Mouse (Mus musculus): ENCODE measurements around the gene Gm29797. TPM values are rescaled to one million over a fixed set of nuclear protein-coding genes. Genes with fewer than 3 reads are reported as not detected.

Gene Gm29797
- polyA plus RNA-seq, 1 experiment from 2014 or later, result not detected

GRCm38 (mm10) chr2:181696801-181697420 lies 40.1 kb downstream of the Gm29797 start:
- H3K4me1 ChIP-seq (ENCODE audit: control insufficient read depth, insufficient read depth, low read length), result peaks cover 12% of the 10 kb centered on the region
- ATAC-seq (ENCODE audit: low FRiP score, low TSS enrichment) (no peak), DNase-seq (no peak)
- no peak overlapping the region for H3K27ac ChIP-seq (replicated peaks; ENCODE audit: low read depth, low read length)
- H3K36me3 ChIP-seq (ENCODE audit: control insufficient read depth, insufficient read depth, low read length), result no peaks in the 10 kb centered on the region
- no peak overlapping the region for H3K4me2 ChIP-seq (ENCODE audit: low read length)
- H3K4me3 ChIP-seq (replicated peaks; ENCODE audit: low read depth, low read length), result no peak overlapping the region
- no peaks in the 10 kb centered on the region for H3K27me3 ChIP-seq (ENCODE audit: control insufficient read depth, insufficient read depth, low read length)
- H3K9me3 ChIP-seq (ENCODE audit: control insufficient read depth, low read length), result no peaks in the 10 kb centered on the region
- WGBS, result 80% methylated on average over 33 of the region's 33 CpGs
- H3K9ac ChIP-seq (replicated peaks; ENCODE audit: low read length), result no peak overlapping the region

- 35% methylated on average over 5 of the region's 5 CpGs for WGBS
- H3K4me3 ChIP-seq (replicated peaks; ENCODE audit: low read depth, low read length), result no peak within 1 kb of the TSS
- no peaks in the 10 kb centered on the region for H3K9me3 ChIP-seq (ENCODE audit: control insufficient read depth, low read length)
- H3K36me3 ChIP-seq (ENCODE audit: control insufficient read depth, insufficient read depth, low read length), result no peaks in the 10 kb centered on the region
- peaks cover 4% of the 10 kb centered on the region; the same call in 1 of the 2 replicates for H3K4me1 ChIP-seq (ENCODE audit: control insufficient read depth, insufficient read depth, low read length)
- H3K4me2 ChIP-seq (ENCODE audit: low read length), result no peak within 1 kb of the TSS
- ATAC-seq (ENCODE audit: low FRiP score, low TSS enrichment) (no peak), DNase-seq (no peak)
- H3K9ac ChIP-seq (replicated peaks; ENCODE audit: low read length), result no peak within 1 kb of the TSS
- no peaks in the 10 kb centered on the region for H3K27me3 ChIP-seq (ENCODE audit: control insufficient read depth, insufficient read depth, low read length)
- no peak within 1 kb of the TSS for H3K27ac ChIP-seq (replicated peaks; ENCODE audit: low read depth, low read length)
Observed at GRCm38 (mm10) chr2:181698241-181698640, 41.4 kb downstream of the Gm29797 start, which contains the start of gene Lkaaear1. Gene Lkaaear1, minus strand, starts transcription at chr2:181698442.

- DNase-seq, result peak; percentile 58
- Histone ChIP-seq H3K9me3 (ENCODE audit: control insufficient read depth, low read length) (no peaks in the 10 kb centered on the region), H3K4me3 (replicated peaks; ENCODE audit: low read depth, low read length) (no peak overlapping the region), H3K36me3 (ENCODE audit: control insufficient read depth, insufficient read depth, low read length) (no peaks in the 10 kb centered on the region), H3K4me2 (ENCODE audit: low read length) (no peak overlapping the region), H3K9ac (replicated peaks; ENCODE audit: low read length) (no peak overlapping the region), H3K27ac (replicated peaks; ENCODE audit: low read depth, low read length) (no peak overlapping the region), H3K27me3 (ENCODE audit: control insufficient read depth, insufficient read depth, low read length) (no peaks in the 10 kb centered on the region), H3K4me1 (ENCODE audit: control insufficient read depth, insufficient read depth, low read length) (no peaks in the 10 kb centered on the region)
- 41% methylated on average over 4 of the region's 4 CpGs for WGBS
- ATAC-seq (ENCODE audit: low FRiP score, low TSS enrichment), result no peak
Observed at GRCm38 (mm10) chr2:181706668-181707067, 49.8 kb downstream of the Gm29797 start.

Other genes starting within 250 kb of the Gm29797 start
- 18.8 and 22.2 TPM in 2 replicates for gene Zbtb46, start 197.6 kb upstream of the Gm29797 start, polyA plus RNA-seq (2014; fragmentation: Nextera tagmentation; extraction: Ambion mirVana)
- 0.12 TPM in 1 of 2 replicates, not detected in the other for gene Abhd16b, start 163.8 kb upstream of the Gm29797 start, polyA plus RNA-seq (2014; fragmentation: Nextera tagmentation; extraction: Ambion mirVana)
- 102 and 112 TPM in 2 replicates for gene Tpd52l2, start 159.9 kb upstream of the Gm29797 start, polyA plus RNA-seq (2014; fragmentation: Nextera tagmentation; extraction: Ambion mirVana)
- gene Dnajc5, start 136.5 kb upstream of the Gm29797 start, polyA plus RNA-seq (2014; fragmentation: Nextera tagmentation; extraction: Ambion mirVana), result 189 and 233 TPM in 2 replicates
- 61.0 and 65.6 TPM in 2 replicates for gene Uckl1, start 72.1 kb upstream of the Gm29797 start, polyA plus RNA-seq (2014; fragmentation: Nextera tagmentation; extraction: Ambion mirVana)
- 59.9 and 65.8 TPM in 2 replicates for gene Prpf6, start 65.2 kb upstream of the Gm29797 start, polyA plus RNA-seq (2014; fragmentation: Nextera tagmentation; extraction: Ambion mirVana)
- gene Zfp512b, start 64.2 kb upstream of the Gm29797 start, polyA plus RNA-seq (2014; fragmentation: Nextera tagmentation; extraction: Ambion mirVana), result 72.6 and 75.3 TPM in 2 replicates
- 215 and 245 TPM in 2 replicates for gene Samd10, start 57.8 kb upstream of the Gm29797 start, polyA plus RNA-seq (2014; fragmentation: Nextera tagmentation; extraction: Ambion mirVana)
- gene Sox18, start 14.6 kb downstream of the Gm29797 start, polyA plus RNA-seq (2014; fragmentation: Nextera tagmentation; extraction: Ambion mirVana), result 10.6 and 16.3 TPM in 2 replicates
- 37.4 and 44.9 TPM in 2 replicates for gene Tcea2, start 23.3 kb downstream of the Gm29797 start, polyA plus RNA-seq (2014; fragmentation: Nextera tagmentation; extraction: Ambion mirVana)
- 57.0 and 72.9 TPM in 2 replicates for gene Rgs19, start 36.9 kb downstream of the Gm29797 start, polyA plus RNA-seq (2014; fragmentation: Nextera tagmentation; extraction: Ambion mirVana)
- not detected in 2 replicates for gene Lkaaear1, start 41.4 kb downstream of the Gm29797 start, polyA plus RNA-seq (2014; fragmentation: Nextera tagmentation; extraction: Ambion mirVana)
- 105 and 110 TPM in 2 replicates for gene Oprl1, start 58.0 kb downstream of the Gm29797 start, polyA plus RNA-seq (2014; fragmentation: Nextera tagmentation; extraction: Ambion mirVana)
- gene Myt1, start 106.3 kb downstream of the Gm29797 start, polyA plus RNA-seq (2014; fragmentation: Nextera tagmentation; extraction: Ambion mirVana), result 21.2 and 31.3 TPM in 2 replicates
- 24.7 and 36.2 TPM in 2 replicates for gene Pcmtd2, start 180.8 kb downstream of the Gm29797 start, polyA plus RNA-seq (2014; fragmentation: Nextera tagmentation; extraction: Ambion mirVana)
- 84.6 and 94.9 TPM in 2 replicates for gene Polr3k, start 207.3 kb downstream of the Gm29797 start, polyA plus RNA-seq (2014; fragmentation: Nextera tagmentation; extraction: Ambion mirVana)

Measured in midbrain, embryonic 14.5 days (tissue).